Mouse (Mus musculus): ENCODE measurements around the gene Sult6b2.

Gene Sult6b2

GRCm38 (mm10) chr6:142812969-142813368 is 8.7 kb upstream of the Sult6b2 start:
- DNase-seq (ENCODE audit: extremely low read depth, low read depth, low spot score) = no peak

GRCm38 (mm10) chr6:142810239-142810638 is 5.9 kb upstream of the Sult6b2 start:
- DNase-seq (ENCODE audit: extremely low read depth, low read depth, low spot score) = no peak

GRCm38 (mm10) chr6:142809373-142810098 is 5.2 kb upstream of the Sult6b2 start:
- DNase-seq (ENCODE audit: extremely low read depth, low read depth, low spot score) = no peak

GRCm38 (mm10) chr6:142806326-142806725 is 2.0 kb upstream of the Sult6b2 start:
- no peak for DNase-seq (ENCODE audit: extremely low read depth, low read depth, low spot score)

GRCm38 (mm10) chr6:142802617-142803525 is 1.4 kb downstream of the Sult6b2 start:
- DNase-seq (ENCODE audit: extremely low read depth, low read depth, low spot score) = no peak

- DNase-seq (ENCODE audit: extremely low read depth, low read depth, low spot score) = no peak
Observed at GRCm38 (mm10) chr6:142801687-142802086, 2.6 kb downstream of the Sult6b2 start.

GRCm38 (mm10) chr6:142799704-142800374 is 4.5 kb downstream of the Sult6b2 start:
- no peak for DNase-seq (ENCODE audit: extremely low read depth, low read depth, low spot score)

- no peak for DNase-seq (ENCODE audit: extremely low read depth, low read depth, low spot score)
Observed at GRCm38 (mm10) chr6:142798837-142799236, 5.5 kb downstream of the Sult6b2 start.

GRCm38 (mm10) chr6:142797996-142798395 is 6.3 kb downstream of the Sult6b2 start:
- DNase-seq (ENCODE audit: extremely low read depth, low read depth, low spot score) = no peak

- no peak for DNase-seq (ENCODE audit: extremely low read depth, low read depth, low spot score)
Observed at GRCm38 (mm10) chr6:142795655-142796441, 8.5 kb downstream of the Sult6b2 start.

- no peak for DNase-seq (ENCODE audit: extremely low read depth, low read depth, low spot score)
Observed at GRCm38 (mm10) chr6:142795087-142795486, 9.2 kb downstream of the Sult6b2 start.

GRCm38 (mm10) chr6:142793468-142793867 is 10.8 kb downstream of the Sult6b2 start:
- no peak for DNase-seq (ENCODE audit: extremely low read depth, low read depth, low spot score)

- no peak for DNase-seq (ENCODE audit: extremely low read depth, low read depth, low spot score)
Observed at GRCm38 (mm10) chr6:142792241-142792968, 11.9 kb downstream of the Sult6b2 start.

- DNase-seq (ENCODE audit: extremely low read depth, low read depth, low spot score) = no peak
Observed at GRCm38 (mm10) chr6:142789736-142790135, 14.6 kb downstream of the Sult6b2 start.

- no peak for DNase-seq (ENCODE audit: extremely low read depth, low read depth, low spot score)
Observed at GRCm38 (mm10) chr6:142788042-142788987, 16.0 kb downstream of the Sult6b2 start.

- no peak for DNase-seq (ENCODE audit: extremely low read depth, low read depth, low spot score)
Observed at GRCm38 (mm10) chr6:142786106-142786505, 18.2 kb downstream of the Sult6b2 start.

- DNase-seq (ENCODE audit: extremely low read depth, low read depth, low spot score) = no peak
Observed at GRCm38 (mm10) chr6:142785343-142785742, 19.0 kb downstream of the Sult6b2 start.

GRCm38 (mm10) chr6:142781286-142781685 is 23.0 kb downstream of the Sult6b2 start:
- no peak for DNase-seq (ENCODE audit: extremely low read depth, low read depth, low spot score)

GRCm38 (mm10) chr6:142780574-142781033 is 23.7 kb downstream of the Sult6b2 start:
- DNase-seq (ENCODE audit: extremely low read depth, low read depth, low spot score) = no peak

Data from fat pad, adult 2 months (tissue).